Mouse (Mus musculus): ENCODE measurements around the gene 4932438H23Rik.

Gene 4932438H23Rik

DNA sequence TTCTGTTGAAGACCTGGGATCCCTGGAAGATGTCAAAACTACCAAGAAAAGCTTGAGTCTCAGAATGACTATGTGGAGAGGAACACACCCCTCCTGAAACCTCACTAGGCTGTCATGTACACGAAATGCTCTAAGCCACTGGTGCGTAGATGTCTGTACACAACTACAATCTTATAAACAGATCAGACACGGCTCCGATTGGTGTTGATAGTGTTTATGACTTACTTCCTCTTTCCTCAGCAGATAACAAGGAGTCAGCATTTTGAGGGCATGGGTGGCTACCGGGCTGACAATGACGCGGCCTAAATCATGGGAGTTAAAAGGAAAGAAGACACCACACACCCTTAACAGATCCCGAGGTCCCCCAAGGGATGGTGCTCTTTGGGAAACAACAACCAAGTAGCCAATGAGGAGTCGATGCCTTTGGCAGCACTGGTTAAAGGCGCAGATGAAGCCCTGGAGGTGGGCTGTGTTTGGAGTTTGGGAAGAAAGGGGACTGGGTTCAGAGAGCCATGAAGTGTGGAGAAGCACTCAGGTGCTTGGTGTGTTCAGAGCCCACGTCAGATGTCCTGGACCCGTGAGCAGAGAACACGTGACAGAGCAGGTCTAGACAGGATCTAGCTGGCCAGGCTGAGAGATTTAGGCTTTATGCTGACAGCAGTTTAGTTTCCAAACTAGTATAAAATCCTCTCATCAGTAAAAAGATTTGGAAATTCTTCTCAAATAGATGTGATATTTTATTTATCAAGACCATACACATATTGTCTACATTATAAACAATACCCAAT lies 33.2 kb downstream of the 4932438H23Rik start:
- in situ Hi-C loops (cut with MboI; ENCODE audit: low sequenced_read_pairs) = no loop called here

DNA sequence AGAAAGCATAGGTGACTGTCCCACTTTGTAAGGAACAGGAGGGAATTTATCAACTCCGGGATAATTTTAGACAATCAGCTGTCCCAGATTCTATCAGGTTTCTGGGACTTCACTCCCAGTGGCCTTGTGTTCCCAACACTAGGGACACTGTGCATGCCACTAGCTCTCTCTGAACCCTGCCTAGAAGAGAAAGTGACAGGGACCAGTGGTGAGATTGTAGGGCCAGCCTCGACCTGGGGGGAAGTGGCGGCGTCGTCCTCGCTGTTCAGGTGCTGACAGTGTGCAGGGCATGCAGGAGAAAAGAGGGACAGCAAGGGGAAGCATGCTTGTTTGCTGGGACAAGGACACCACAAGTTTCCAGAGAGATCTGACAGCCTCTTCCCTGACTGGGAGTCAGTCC lies 37.2 kb downstream of the 4932438H23Rik start:
- in situ Hi-C loops (cut with MboI; ENCODE audit: low sequenced_read_pairs) = no loop called here

DNA sequence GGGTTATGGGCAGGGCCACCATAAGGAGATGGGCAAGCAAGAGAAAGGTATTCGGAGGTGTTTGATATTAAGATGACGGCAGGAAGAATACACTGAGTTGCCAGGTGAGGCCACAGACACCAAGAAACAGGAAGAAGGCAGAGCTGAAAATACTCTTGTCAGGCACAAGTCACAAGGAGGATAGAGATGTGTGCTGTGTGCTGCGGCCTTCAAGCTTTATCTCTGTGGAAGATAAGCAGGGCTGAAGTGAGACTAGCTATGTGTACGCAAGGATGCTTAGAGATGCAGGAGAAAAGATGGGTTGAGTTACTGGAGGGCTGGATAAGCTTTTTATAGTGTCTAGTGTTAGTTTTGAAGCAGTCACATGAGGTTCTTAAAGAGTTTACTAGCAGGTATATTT lies 37.7 kb downstream of the 4932438H23Rik start:
- in situ Hi-C loops (cut with MboI; ENCODE audit: low sequenced_read_pairs) = no loop called here

DNA sequence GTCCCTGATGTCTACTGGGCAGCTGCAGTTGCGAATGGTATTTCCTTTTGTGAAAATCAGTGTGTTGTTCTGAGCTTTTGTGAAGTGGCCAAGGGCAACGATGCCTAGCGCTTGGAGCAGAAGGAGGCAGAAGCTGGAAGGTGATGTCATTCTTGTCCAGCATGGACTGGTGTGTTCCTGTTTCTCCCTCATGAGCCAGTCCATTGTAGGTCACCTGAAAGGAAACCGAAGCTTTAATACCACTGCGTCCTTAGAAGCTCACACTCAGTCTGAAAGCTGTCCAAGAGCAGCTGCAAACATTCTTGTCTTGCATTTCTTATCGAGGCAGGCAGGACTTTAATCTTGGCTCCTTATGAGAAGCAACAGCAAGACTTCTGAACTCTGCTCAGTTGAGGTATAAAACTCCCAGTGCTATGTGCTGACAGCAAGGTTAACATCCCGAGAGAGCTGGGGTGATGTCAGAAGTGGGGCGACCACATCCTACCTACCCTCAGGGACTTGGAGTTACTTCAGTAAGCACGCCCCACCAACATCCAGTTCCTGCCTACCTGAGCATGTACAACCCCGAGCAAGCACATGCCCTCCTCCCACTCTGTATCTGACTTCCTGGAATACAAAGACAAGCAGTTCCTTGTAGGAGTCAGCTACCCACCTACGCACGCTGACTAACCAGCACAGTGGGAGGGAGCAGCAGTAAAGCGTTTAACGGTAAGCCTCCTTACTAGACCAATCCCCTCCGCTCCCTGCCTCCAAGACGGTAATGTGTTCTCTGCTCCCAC lies 38.7 kb downstream of the 4932438H23Rik start:
- in situ Hi-C loops (cut with MboI; ENCODE audit: low sequenced_read_pairs) = no loop called here

DNA sequence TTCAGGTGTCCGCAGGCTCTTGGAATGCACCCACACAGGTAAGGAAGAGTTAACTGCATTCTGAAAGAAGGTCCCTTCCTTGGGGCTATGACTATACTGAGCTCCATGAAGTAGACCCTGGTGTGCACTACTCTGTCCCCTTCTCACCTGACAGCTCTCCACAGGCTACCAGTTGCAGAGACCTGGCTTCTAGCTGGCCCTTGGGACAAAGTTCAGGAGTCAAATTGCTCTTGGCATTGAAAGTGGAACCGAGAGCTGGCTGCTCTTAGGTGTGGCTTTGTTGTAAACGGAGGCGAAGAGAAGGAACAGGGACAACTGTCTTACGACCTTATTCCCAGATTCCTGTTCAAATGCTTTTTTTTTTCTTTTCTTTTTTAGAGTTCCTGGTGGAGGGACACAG lies 39.8 kb downstream of the 4932438H23Rik start:
- in situ Hi-C loops (cut with MboI; ENCODE audit: low sequenced_read_pairs) = no loop called here

DNA sequence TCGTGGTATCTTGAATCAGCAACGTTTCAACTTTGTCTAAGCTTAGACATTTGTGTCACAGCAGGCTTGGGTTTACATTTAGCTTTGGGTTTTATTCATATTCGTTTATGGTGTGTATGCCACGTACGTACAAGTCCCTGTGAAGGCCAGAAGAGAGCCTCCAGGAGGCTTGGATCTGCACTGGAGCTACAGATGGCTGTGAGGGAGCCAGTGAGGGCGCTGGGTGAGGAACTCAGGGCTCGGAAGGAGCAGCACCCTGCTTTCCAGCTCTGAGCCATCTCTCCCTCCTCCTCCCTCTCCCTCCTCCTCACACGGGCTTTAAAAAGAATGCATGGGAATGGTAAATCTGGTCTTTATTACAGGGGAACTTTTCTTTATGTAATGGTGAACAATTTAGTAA lies 41.3 kb downstream of the 4932438H23Rik start:
- in situ Hi-C loops (cut with MboI; ENCODE audit: low sequenced_read_pairs) = no loop called here

DNA sequence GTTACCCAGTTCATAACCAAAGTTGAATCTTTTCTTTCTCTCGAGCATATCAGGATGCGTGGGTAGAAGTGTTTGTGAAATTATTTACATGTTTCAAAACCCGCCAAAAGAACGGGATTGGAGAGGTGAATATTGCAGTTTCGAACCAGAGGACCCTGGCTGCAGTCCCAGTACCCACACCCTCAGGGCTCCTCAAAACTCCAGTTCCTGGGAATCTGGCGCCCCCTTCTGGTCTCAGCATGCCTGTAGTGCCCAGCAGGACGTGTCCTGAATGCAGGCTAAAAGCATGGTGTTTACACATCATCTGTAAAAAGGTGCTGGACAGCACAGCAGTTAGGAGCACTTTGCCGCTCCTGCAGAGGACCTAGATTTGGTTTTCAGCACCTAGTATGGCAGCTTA lies 49.4 kb downstream of the 4932438H23Rik start:
- in situ Hi-C loops (cut with MboI; ENCODE audit: low sequenced_read_pairs) = no loop called here

DNA sequence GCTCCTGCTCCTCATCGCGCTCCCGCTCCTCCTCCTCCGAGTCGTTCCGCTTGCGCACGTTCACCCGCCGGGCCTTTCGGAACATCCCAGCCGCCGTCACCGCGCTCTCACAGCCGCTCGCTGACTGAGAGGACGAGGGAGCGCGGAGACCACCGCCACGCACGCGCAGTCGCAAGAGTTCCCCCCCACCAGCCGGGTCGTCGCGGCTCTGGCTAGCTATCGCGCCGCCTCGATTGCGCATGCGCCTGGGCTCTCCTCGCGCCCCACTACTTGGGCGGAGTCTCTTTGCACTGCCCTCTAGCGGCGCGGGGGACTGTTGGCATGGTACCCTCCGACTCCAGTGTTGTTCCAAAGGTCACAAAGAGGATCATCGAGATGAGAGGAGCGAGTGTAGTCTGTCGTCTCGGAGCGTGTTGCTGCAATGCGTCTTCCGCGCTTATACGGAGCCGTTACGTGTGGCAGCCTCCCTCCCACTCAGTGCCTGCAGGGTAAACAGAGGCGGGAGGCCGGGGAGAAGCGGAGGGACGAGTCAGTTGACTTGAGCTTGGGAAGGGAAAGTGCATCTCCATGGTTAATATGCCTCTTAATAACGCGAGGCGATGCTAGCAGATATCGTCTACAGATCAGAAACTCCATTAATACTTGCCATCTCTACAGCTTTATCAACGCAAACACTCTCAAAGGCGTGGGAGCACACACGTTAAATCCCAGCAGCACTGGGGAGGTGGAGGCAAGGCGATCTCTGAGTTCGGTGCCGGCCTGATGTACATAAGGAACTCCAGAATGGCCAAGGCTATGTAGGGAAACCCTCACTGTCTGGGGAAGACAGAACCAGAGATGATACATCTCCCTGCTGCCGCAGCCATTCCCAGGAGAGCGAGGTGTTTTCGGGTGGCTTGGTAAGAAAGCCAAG lies 50.4 kb downstream of the 4932438H23Rik start, which contains the start of gene Paxbp1:
Paxbp1 (minus strand) TSS at position 274 of the 913 bp plus-strand sequence.
- in situ Hi-C loops (cut with MboI; ENCODE audit: low sequenced_read_pairs) = no loop called here

DNA sequence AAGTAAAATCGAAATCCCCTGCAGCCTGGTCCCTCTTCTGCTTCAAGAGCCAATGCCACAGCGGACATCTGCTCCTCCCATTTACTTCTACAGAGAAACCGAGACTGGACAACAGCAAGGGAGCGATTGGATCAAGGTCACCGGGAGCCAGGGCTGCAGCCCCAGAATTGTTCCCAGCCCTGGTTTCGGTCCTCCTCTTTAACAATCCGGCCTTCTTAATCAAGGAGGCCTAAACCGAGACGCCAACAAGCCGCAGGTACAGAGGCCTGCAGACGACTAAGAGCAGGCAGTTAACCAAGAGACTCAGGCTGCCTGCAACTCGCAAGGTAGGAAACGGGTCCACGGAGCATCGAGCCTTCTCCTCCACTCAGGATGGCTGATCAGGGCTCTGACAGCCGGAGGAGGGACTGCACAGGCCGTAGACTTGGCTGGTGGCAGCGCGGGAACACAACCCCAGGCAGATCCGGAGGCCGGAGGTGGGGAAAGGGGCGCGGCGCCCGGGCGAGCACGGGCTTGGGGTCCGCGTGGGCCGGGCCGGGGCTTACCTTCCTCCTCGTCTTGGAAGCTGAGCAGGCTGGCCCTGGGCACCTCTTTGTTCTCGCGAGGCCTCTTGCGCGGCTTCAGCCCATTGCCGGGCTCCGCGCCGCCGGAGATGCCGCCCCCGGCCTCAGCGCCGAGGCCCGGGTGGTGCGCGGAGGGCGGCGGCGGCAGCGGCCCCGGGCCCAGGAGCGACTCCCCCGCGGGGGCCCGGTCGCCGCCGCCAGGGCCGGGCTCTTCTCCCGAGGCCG lies 51.3 kb downstream of the 4932438H23Rik start:
- in situ Hi-C loops (cut with MboI; ENCODE audit: low sequenced_read_pairs) = no loop called here

DNA sequence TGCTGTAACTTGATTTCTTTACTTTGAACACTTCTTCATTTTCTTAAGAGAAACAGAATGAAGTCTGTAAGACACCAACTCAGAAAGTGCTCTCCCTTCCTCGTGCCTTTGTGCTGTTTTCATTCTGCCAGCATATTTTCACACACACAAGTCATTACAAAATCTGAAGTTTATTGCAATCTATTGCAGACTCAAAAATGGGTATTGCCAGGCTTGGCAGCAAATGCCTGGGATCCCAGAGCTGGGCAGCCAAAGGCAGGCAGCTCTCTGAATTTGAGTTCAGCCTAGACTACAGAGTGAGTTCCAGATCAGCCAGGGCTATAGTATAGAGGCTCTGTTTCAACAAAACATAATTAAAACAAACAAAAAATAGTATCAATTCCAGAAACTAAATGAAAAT lies 52.3 kb downstream of the 4932438H23Rik start:
- in situ Hi-C loops (cut with MboI; ENCODE audit: low sequenced_read_pairs) = no loop called here

DNA sequence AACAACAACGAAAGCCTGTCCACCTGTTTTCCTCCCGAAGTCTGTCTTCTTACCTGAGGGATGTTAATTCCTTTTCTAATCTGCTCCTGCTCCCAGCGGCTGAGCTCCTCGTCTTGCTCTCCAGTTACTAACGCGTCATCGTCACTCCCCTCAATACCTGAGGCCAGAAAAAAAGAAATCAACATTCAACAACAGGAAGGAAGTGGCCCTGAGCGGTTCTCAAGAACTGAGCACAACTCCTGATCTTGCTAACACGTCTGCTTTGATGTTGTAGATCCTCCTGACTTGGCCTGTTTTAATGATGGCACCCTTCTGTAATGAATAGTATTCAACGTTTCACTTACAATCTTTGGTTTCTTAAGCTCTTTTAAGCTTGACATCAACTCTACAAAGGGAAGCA lies 59.1 kb downstream of the 4932438H23Rik start:
- in situ Hi-C loops (cut with MboI; ENCODE audit: low sequenced_read_pairs) = no loop called here

DNA sequence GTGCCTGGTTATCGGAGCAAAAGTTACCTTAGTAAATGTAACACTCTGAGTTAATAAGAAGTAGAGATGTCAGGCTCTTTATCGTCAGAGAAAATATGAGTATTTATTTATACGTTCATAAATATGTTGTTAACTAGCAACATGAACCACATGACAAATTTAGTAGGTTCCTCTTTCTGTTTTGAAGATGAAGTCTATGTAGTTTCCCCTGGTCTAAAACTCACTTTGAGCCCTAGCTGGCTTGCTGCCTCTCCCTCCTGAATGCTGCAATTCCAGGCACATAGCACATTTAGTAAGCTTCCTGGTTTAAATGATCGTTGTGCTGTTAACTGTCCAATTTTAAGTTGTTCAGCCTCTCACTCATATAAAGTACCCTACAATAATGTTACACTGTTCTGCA lies 64.2 kb downstream of the 4932438H23Rik start:
- in situ Hi-C loops (cut with MboI; ENCODE audit: low sequenced_read_pairs) = no loop called here

DNA sequence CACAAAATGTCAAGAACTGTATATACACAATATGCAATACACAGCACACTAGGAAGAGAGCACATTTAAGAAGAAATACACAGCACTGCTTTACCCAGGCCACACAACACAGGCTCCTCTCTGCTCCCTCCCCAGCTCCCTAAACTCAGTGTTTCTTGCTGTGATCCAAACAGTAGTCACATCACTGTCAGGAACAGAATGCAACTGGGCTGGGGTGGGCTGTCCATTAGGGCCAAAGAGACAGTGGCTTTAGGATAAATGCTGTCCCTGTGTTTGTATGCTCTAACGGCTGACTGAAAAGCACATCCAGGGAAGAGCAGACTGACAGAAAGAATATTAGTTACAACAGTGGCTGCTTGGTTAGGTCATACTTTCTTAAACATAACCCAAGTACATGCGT lies 65.0 kb downstream of the 4932438H23Rik start:
- in situ Hi-C loops (cut with MboI; ENCODE audit: low sequenced_read_pairs) = no loop called here

DNA sequence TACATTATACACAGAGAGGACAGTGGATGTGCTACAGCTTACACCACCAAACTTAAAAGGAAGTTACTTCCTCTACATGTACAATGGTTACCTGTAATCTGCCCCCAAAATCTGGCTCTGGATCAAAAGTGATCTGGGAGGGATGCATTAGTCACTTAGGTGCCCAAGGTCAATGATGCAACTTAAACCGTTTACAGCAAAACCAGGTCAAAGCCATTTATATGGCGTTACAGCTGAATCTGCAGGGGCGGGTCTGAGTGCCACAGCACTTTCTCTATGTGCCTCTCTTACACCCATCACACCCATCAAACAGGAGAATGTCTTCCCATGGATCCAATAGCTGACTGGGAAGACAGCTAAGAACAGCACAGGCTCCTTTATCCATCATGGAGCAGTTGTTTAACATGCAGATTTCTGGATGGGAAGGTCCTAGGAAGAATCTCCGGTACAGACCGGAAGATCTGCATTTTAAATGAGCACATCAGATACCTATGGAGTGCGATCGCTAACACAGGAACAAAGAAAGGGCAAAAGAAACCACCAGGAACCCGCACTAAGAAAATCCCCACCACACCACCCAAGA lies 65.7 kb downstream of the 4932438H23Rik start:
- in situ Hi-C loops (cut with MboI; ENCODE audit: low sequenced_read_pairs) = no loop called here

DNA sequence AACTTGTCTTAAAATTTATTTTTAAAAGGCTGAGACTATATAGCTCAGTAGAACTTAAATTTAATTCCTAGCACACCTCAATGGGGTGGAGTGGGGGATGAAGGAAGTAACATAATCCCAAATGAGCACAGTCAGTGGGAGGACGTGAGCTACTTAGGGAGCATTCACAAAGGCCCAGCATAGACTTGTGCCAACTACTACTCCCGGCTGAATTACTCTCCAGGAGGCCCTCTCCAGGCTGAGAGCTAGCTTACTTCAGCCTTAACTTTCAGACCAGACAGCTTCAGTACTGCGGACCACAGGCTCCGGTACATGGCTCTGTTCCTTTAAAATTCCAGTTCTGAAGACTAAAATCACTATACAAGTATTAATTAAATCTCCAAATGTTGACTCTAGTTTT lies 68.6 kb downstream of the 4932438H23Rik start:
- in situ Hi-C loops (cut with MboI; ENCODE audit: low sequenced_read_pairs) = no loop called here

DNA sequence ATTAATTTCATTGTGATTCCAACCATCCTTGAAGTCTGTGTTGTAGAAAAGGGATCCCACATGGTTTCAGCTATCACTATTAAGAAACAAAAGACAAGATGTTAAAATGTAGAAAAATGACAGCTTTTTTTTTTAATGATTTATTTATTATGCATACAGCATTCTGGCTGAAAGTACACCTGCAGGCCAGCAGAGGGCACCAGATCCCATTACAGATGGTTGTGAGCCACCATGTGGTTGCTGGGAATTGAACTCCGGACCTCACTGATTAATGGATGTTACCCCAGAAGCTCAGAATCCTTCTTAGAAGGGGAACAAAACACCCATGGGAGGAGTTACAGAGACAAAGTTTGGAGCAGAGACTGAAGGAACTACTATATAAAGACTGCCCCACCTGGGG lies 71.5 kb downstream of the 4932438H23Rik start:
- in situ Hi-C loops (cut with MboI; ENCODE audit: low sequenced_read_pairs) = no loop called here

DNA sequence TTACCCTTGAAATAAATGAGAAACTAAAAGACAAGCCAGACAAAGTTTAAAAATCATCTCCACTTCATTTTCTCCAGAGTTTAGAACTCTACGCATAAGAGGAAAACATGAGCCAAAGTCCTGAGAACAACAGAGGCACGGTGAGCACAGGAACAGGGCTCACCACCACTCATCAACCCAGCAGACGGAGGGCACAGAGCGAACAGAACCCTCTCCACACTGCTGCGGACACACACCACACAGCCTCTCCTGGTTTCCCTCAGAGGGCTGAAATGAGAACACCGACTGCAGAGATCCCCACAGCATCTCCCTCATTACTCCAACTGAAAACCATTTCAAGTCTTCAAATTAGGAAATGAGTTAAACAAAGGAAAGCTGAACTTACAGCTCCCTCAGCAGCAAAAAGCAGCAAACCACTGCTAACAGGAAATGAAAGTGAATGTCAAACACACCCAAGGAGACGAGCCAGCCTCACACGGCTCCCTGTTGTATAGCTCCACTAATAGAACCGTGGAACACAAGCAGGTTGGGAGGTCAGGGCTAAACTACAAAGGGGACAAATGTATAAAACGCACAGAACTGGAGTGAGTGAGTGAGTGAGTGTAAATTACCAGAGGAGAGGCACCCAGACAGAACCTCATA lies 74.0 kb downstream of the 4932438H23Rik start:
- in situ Hi-C loops (cut with MboI; ENCODE audit: low sequenced_read_pairs) = no loop called here

DNA sequence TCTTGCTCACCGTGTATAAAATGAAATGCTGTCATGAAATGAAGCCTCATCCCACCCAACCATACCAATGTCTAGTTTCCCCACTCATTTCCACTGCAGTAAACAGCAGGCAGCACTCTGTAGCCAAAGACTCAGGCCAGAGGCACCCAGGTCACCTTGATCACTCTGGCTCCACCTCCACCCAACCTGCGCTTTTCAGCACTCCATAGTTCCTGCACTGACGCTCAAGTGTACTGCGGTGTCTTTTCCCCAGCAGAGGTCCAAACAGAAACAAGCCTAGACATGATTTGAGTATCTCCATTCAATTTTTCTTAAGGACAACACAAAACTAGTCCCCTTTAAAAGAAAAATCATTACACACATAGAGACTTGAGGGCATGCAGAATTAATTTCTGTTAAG lies 75.4 kb downstream of the 4932438H23Rik start:
- in situ Hi-C loops (cut with MboI; ENCODE audit: low sequenced_read_pairs) = no loop called here

DNA sequence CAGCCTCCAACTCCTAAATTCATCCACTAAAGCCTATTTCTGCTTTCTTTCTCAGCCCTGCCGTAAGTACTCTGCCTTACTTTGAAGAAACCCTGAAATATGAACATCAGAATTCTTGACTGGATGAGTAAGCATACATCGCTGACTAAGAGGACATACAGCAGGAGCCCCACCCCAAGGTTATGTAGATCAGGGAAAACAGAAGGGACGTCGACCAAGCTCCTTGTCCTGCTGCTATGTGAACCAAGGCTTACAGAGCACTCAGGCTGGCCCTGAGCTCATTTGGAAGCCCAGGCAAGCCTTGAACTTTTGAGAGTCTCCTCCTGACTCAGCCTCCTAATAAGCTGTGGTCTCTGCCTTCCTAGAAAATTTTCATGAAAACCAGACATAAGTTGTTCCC lies 79.2 kb downstream of the 4932438H23Rik start:
- in situ Hi-C loops (cut with MboI; ENCODE audit: low sequenced_read_pairs) = no loop called here

DNA sequence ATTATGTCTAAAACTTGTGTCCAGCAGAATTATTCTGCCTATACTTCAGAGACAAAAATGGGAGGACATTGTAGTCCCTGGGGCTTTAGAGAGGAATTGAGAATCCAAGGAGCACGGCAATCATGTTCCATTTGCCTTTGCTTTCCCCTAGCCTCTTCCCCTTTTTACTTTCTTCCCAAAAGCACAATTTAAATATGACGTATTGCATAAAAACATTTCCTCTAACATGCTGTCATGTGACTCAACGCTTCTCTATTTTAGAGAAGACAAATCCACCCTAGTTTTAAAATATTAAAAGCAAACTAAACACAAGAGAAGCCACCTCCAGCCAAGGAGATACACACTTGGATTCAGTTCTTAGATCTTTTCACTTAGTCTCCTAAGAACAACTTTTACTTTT lies 83.1 kb downstream of the 4932438H23Rik start:
- in situ Hi-C loops (cut with MboI; ENCODE audit: low sequenced_read_pairs) = no loop called here

Data from CH12F3 (cell line).